Mouse (Mus musculus) bone marrow macrophage, adult 2 months (primary cell): ENCODE results near the gene Hoxb3. TPM values are rescaled to one million over a fixed set of nuclear protein-coding genes. Genes with fewer than 3 reads are reported as not detected.

Experiments used
- H3K27ac ChIP-seq: 2 replicates; pipeline ENCODE4 v1.5.1; 2012; ENCODE audit warnings: low read depth, low read length; ENCODE audit not compliant: insufficient read depth
- H3K4me1 ChIP-seq: 2 replicates; pipeline ENCODE4 v1.6.1; 2012; ENCODE audit warnings: low read length; ENCODE audit not compliant: control insufficient read depth, insufficient read depth
- H3K4me3 ChIP-seq: 2 replicates; pipeline ENCODE4 v1.5.1; 2012; ENCODE audit warnings: mild to moderate bottlenecking, low read length, moderate library complexity; ENCODE audit not compliant: insufficient read depth
- CTCF ChIP-seq: IDR thresholded peaks from 2 replicates; pipeline ENCODE4 v1.5.1; 2012; ENCODE audit warnings: low read depth, mild to moderate bottlenecking, low read length, moderate library complexity
- POLR2A ChIP-seq: IDR thresholded peaks from 2 replicates; pipeline ENCODE4 v1.6.1; 2012; ENCODE audit warnings: mild to moderate bottlenecking, low read depth, low read length, borderline replicate concordance
- polyA plus RNA-seq: library from polyadenylated mRNA; stranded (reverse); fragments of >200 nt; gene quantifications from 2 replicates; pipeline ENCODE4 v1.2.4, GENCODE M21; 2012; ENCODE audit not compliant: missing spikeins, insufficient read depth, insufficient read length

Hoxb3 gene
- polyA plus RNA-seq, 1 experiment: 1.6 TPM

- Histone ChIP-seq H3K27ac (no peak overlapping the region), H3K4me3 (no peak overlapping the region), H3K4me1 (no peaks in the 10 kb centered on the region)
- TF ChIP-seq POLR2A (no peak), CTCF (no peak)
Observed at GRCm38 (mm10) chr11:96295092-96295835, 27.9 kb upstream of the Hoxb3 start.

- H3K4me1 ChIP-seq: no peaks in the 10 kb centered on the region
- no peak overlapping the region for H3K4me3 ChIP-seq
- no peak overlapping the region for H3K27ac ChIP-seq
- no peak for TF ChIP-seq POLR2A
- TF ChIP-seq CTCF: no peak
Observed at GRCm38 (mm10) chr11:96296997-96297396, 26.1 kb upstream of the Hoxb3 start.

DNA sequence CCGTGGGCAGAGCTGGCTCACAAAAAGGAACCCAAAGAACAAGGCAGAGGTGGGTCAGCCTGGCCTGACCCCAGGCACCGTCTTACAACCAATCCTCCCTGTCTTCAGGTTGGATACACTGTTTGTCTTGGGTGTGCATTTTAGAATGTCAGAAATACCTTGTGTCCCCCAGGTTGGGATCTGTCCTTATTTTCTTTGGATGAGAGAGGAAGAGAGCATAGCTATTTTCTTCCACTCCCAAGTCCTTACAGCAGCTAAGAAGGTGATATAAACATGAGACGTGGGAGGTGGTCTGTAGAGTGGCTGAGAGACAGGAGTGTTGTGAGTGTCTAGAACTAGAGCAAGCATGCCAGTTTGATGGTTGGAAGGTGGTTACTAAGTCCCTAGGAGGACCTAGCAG lies 25.7 kb upstream of the Hoxb3 start:
- H3K4me1 ChIP-seq: no peaks in the 10 kb centered on the region
- H3K27ac ChIP-seq: no peak overlapping the region
- TF ChIP-seq CTCF (no peak), POLR2A (no peak)
- no peak overlapping the region for H3K4me3 ChIP-seq

GRCm38 (mm10) chr11:96297968-96298635 lies 25.0 kb upstream of the Hoxb3 start:
- no peak for TF ChIP-seq CTCF
- TF ChIP-seq POLR2A: no peak
- no peak overlapping the region for H3K27ac ChIP-seq
- no peaks in the 10 kb centered on the region for H3K4me1 ChIP-seq

DNA sequence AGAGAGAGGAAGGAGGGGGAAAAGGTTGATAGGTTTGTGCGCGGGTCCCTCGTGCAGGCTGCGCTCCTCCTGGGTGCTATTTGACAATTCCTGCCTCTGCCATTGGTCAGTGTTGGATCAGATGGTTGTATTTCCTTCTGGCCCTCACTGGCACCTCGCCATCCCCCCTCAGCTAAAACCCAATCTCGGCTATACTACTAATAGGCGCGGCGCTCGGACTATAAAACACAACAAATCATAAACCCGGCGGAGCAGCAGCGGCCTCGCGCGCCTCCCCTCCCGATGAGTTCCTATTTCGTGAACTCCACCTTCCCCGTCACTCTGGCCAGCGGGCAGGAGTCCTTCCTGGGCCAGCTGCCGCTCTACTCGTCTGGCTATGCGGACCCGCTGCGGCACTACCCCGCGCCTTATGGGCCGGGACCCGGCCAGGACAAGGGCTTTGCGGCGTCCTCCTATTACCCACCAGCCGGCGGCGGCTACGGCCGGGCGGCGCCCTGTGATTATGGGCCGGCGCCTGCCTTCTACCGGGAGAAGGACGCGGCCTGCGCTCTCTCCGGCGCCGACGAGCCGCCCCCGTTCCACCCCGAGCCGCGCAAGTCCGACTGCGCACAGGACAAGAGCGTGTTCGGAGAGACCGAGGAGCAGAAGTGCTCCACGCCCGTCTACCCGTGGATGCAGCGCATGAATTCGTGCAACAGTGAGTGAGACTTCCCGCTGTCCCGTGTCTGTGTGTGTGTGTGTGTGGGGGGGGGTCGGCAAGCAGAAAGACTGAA lies 24.0 kb upstream of the Hoxb3 start:
- Histone ChIP-seq H3K4me1 (no peaks in the 10 kb centered on the region), H3K4me3 (no peak overlapping the region), H3K27ac (no peak overlapping the region)
- TF ChIP-seq CTCF: no peak
- TF ChIP-seq POLR2A: no peak

More at GRCm38 (mm10) chr11:96297968-96298635, 25.0 kb upstream of the Hoxb3 start:
- no peak overlapping the region for H3K4me3 ChIP-seq

DNA sequence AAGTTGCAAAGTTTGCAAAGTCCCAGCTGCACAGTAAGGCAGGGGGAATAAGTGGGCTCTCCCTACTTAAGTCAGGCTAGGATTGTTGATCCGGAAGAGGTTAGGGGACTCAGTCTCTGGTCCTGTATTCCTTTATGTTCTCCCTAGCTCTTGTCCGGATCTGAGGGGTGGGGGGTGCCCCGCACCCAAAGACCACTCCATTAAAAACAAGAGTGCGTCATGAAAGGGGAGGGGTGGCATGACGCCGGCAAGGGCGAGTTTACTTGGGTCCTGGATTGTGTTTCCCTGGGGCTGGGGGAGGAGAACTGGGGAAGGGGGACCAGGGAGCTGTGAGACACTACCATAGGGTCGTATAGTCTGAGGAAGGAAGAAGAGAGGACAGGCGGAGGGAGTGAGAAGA lies 23.3 kb upstream of the Hoxb3 start:
- H3K4me1 ChIP-seq: no peaks in the 10 kb centered on the region
- no peak for TF ChIP-seq CTCF
- TF ChIP-seq POLR2A: no peak
- H3K27ac ChIP-seq: no peak overlapping the region
- no peak overlapping the region for H3K4me3 ChIP-seq

DNA sequence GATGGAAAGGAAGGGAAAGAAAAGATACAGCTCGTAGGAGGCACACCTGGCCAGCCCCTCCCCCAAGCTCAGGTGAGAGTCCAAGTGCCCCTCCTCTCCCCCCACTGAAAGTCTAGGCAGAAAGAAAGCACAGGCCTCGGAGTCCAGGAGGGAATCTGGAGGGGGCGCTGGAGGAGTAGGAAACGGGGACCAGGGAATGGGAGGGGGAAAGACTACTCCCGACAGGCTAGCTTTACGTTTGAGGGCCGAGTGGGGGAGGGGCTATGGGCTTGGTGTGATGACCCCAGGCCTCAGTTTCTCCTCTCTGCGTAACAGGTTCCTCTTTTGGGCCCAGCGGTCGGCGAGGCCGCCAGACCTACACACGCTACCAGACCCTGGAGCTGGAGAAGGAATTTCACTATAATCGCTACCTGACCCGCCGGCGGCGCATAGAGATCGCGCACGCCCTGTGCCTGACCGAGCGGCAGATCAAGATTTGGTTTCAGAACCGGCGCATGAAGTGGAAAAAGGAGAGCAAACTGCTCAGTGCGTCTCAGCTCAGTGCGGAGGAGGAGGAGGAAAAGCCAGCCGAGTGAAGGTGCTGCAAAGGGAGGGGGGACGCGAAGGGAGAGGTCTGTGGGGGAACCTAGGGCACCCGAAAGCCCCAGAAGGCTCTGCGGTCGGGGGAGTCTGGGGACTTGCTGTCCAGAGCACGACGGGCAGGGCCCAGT lies 22.6 kb upstream of the Hoxb3 start:
- TF ChIP-seq POLR2A: no peak
- no peak for TF ChIP-seq CTCF
- no peak overlapping the region for H3K27ac ChIP-seq
- no peak overlapping the region for H3K4me3 ChIP-seq
- H3K4me1 ChIP-seq: no peaks in the 10 kb centered on the region

DNA sequence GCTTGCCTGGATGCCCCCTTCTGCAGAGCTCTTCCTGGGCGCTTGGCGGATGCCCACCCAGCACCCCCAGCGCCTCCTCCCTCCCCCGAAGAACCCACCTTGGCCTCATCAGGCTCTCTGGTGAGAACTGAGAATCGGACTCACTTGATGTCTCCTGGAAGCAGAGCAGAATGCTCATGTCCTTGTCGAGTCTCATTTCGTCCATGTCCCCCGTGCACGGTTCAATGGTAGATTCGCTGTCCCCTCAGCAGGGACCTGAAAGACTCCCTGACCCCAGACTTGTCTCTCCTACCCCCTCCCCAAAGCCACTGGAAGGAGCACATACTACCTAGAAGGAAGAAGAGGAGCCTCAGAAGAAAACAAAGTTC lies 22.1 kb upstream of the Hoxb3 start:
- TF ChIP-seq POLR2A (no peak), CTCF (no peak)
- Histone ChIP-seq H3K4me1 (no peaks in the 10 kb centered on the region), H3K27ac (no peak overlapping the region), H3K4me3 (no peak overlapping the region)

DNA sequence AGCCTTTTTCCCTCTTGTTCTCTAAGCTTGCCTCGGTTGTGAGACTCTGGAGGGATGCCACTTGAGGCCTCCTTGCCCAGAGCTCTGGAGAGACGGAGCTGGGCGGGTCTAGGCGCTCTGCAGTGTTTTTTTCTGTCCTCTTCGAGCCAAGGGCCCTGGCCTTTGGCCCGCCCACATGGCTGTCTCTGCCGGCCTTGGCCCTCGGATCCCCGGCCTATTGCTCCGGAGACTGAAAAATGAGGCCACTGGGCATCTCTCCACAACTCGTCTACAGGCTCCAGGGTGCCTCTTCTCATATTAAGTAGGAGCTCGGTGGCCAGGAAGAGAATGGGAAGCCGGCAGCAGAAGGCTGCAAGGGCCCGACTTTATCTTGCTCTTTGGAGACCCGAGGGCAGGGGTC lies 21.3 kb upstream of the Hoxb3 start:
- Histone ChIP-seq H3K4me1 (no peaks in the 10 kb centered on the region), H3K4me3 (no peak overlapping the region), H3K27ac (no peak overlapping the region)
- TF ChIP-seq POLR2A (no peak), CTCF (no peak)
